ENCODE assay signal across 15 mouse cellular contexts in genomic region chr4:45713837-45714508, GRCm38 (mm10).
DNase-seq lines count a peak whose midpoint lies in the region; ATAC-seq lines count a peak whose summit lies in the region.
"Had no signal": no experiment of that assay in that cellular context is flagged by ENCODE, and none has a peak within 500 bp of the region (broad histone marks: within the 10 kb centered on the region; RNA-seq: fewer than 3 reads in every experiment).

No protein-coding gene starts in this region.

- no peak overlapping the region for H3K4me3 ChIP-seq in lung, embryonic 15.5 days
- no peak overlapping the region for H3K4me3 ChIP-seq in forebrain, embryonic 14.5 days (ENCODE audit: low read depth, low read length)
- no peak overlapping the region for H3K4me3 ChIP-seq in limb, embryonic 11.5 days (ENCODE audit: low read depth, low read length)
- H3K4me3 ChIP-seq in heart, embryonic 11.5 days (ENCODE audit: low read depth, low read length), result no peak overlapping the region
- H3K4me3 ChIP-seq: myocyte; stomach, embryonic 15.5 days had no signal

- peaks cover 5% of the 10 kb centered on the region; the same call in 1 of the 2 replicates for H3K4me1 ChIP-seq in lung, embryonic 15.5 days
- peaks cover 22% of the 10 kb centered on the region for H3K4me1 ChIP-seq in forebrain, embryonic 14.5 days (ENCODE audit: control insufficient read depth, insufficient read depth, low read length)
- H3K4me1 ChIP-seq in limb, embryonic 11.5 days (ENCODE audit: control insufficient read depth, insufficient read depth, low read length), result no peaks in the 10 kb centered on the region
- no peaks in the 10 kb centered on the region for H3K4me1 ChIP-seq in heart, embryonic 11.5 days (ENCODE audit: control insufficient read depth, insufficient read depth, low read length)
- H3K4me1 ChIP-seq: stomach, embryonic 15.5 days had no signal

- H3K9me3 ChIP-seq in lung, embryonic 15.5 days, result no peaks in the 10 kb centered on the region
- no peaks in the 10 kb centered on the region for H3K9me3 ChIP-seq in forebrain, embryonic 14.5 days (replicated peaks; ENCODE audit: control insufficient read depth, low read length)
- H3K9me3 ChIP-seq in limb, embryonic 11.5 days (ENCODE audit: control insufficient read depth, low read length), result no peaks in the 10 kb centered on the region
- no peaks in the 10 kb centered on the region for H3K9me3 ChIP-seq in heart, embryonic 11.5 days (replicated peaks; ENCODE audit: control insufficient read depth, low read length)
- H3K9me3 ChIP-seq: stomach, embryonic 15.5 days had no signal

- no peak overlapping the region for H3K9ac ChIP-seq in lung, embryonic 15.5 days
- no peak overlapping the region for H3K9ac ChIP-seq in forebrain, embryonic 14.5 days (ENCODE audit: low read length)
- no peak overlapping the region for H3K9ac ChIP-seq in limb, embryonic 11.5 days (ENCODE audit: low read length)
- H3K9ac ChIP-seq in heart, embryonic 11.5 days (ENCODE audit: low read depth, low read length), result no peak overlapping the region
- H3K9ac ChIP-seq: lung, embryonic 14.5 days; stomach, embryonic 15.5 days had no signal

- DNase-seq in lung, postnatal 14 days, result no peak
- peak; percentile 96 for DNase-seq in forebrain, embryonic 14.5 days (ENCODE audit: low spot score)
- peak; percentile 48 for DNase-seq in limb, embryonic 11.5 days (ENCODE audit: low spot score)
- peak; percentile 96 for DNase-seq in retina, postnatal 1 day
- no peak for DNase-seq in lung, postnatal 25 days (ENCODE audit: low spot score)
- DNase-seq in lung, adult 18-20 months, result no peak
- DNase-seq: B cell, adult 2 months; heart, postnatal 4 days; right cerebral cortex, postnatal 25 days had no signal

- 18% methylated on average over 10 of the region's 10 CpGs for WGBS in lung, embryonic 15.5 days
- 2% methylated on average over 10 of the region's 10 CpGs for WGBS in forebrain, embryonic 14.5 days
- 7% methylated on average over 10 of the region's 10 CpGs for WGBS in limb, embryonic 11.5 days
- WGBS in heart, embryonic 11.5 days (ENCODE audit: insufficient replicate concordance), result 19% methylated on average over 10 of the region's 10 CpGs

- H3K27me3 ChIP-seq in lung, embryonic 15.5 days, result no peaks in the 10 kb centered on the region
- H3K27me3 ChIP-seq in forebrain, embryonic 14.5 days (replicated peaks; ENCODE audit: control insufficient read depth, insufficient read depth, low read length), result no peaks in the 10 kb centered on the region
- H3K27me3 ChIP-seq in limb, embryonic 11.5 days (ENCODE audit: control insufficient read depth, insufficient read depth, low read length), result no peaks in the 10 kb centered on the region
- H3K27me3 ChIP-seq in heart, embryonic 11.5 days (ENCODE audit: control insufficient read depth, insufficient read depth, low read length), result no peaks in the 10 kb centered on the region
- H3K27me3 ChIP-seq: stomach, embryonic 15.5 days had no signal

- no peak overlapping the region for H3K4me2 ChIP-seq in lung, embryonic 15.5 days
- H3K4me2 ChIP-seq in forebrain, embryonic 14.5 days (ENCODE audit: low read length), result no peak overlapping the region
- H3K4me2 ChIP-seq in limb, embryonic 11.5 days (ENCODE audit: low read depth, severe bottlenecking), result no peak overlapping the region
- H3K4me2 ChIP-seq in heart, embryonic 11.5 days, result no peak overlapping the region
- H3K4me2 ChIP-seq: lung, embryonic 14.5 days; stomach, embryonic 15.5 days had no signal

- peak; percentile 8; the same call in 1 of the 2 replicates for ATAC-seq in lung, embryonic 15.5 days (ENCODE audit: borderline replicate concordance, extremely low read depth, low FRiP score, low TSS enrichment)
- peak; percentile 98 for ATAC-seq in forebrain, embryonic 14.5 days
- no peak for ATAC-seq in limb, embryonic 11.5 days (ENCODE audit: insufficient number of reproducible peaks, low FRiP score, low TSS enrichment, low read depth)
- ATAC-seq in heart, embryonic 11.5 days (replicated peaks; ENCODE audit: insufficient number of reproducible peaks, low FRiP score, low TSS enrichment), result no peak

- H3K36me3 ChIP-seq in lung, embryonic 15.5 days, result no peaks in the 10 kb centered on the region
- no peaks in the 10 kb centered on the region for H3K36me3 ChIP-seq in forebrain, embryonic 14.5 days (ENCODE audit: control insufficient read depth, insufficient read depth, low read length)
- no peaks in the 10 kb centered on the region for H3K36me3 ChIP-seq in limb, embryonic 11.5 days (ENCODE audit: control insufficient read depth, insufficient read depth, low read length)
- H3K36me3 ChIP-seq in heart, embryonic 11.5 days (ENCODE audit: control insufficient read depth, insufficient read depth, low read length), result no peaks in the 10 kb centered on the region
- H3K36me3 ChIP-seq: stomach, embryonic 15.5 days had no signal

- H3K27ac ChIP-seq in lung, embryonic 15.5 days, result no peak overlapping the region
- H3K27ac ChIP-seq in forebrain, embryonic 14.5 days (ENCODE audit: low read depth, low read length), result peak overlapping the region; percentile 35; the same call in 1 of the 2 replicates
- no peak overlapping the region for H3K27ac ChIP-seq in limb, embryonic 11.5 days (replicated peaks; ENCODE audit: low read depth, low read length)
- no peak overlapping the region for H3K27ac ChIP-seq in heart, embryonic 11.5 days (ENCODE audit: low read depth, low read length)
- H3K27ac ChIP-seq: kidney, postnatal 0 days; stomach, embryonic 15.5 days had no signal

Comparison
In these comparisons a context has a peak if more than half of its experiments do, and no peak if none do; other contexts are left out.
1. ATAC-seq: peak in lung, embryonic 15.5 days (single experiment) and forebrain, embryonic 14.5 days (single experiment); none in limb, embryonic 11.5 days (single experiment) and heart, embryonic 11.5 days (single experiment).
2. DNase-seq: peak in forebrain, embryonic 14.5 days (single experiment), limb, embryonic 11.5 days (single experiment) and retina, postnatal 1 day (single experiment); none in lung, postnatal 14 days (single experiment), lung, postnatal 25 days (single experiment) and lung, adult 18-20 months (0 of 2).